Mouse (Mus musculus): ENCODE results near the gene Plch2.

DNA sequence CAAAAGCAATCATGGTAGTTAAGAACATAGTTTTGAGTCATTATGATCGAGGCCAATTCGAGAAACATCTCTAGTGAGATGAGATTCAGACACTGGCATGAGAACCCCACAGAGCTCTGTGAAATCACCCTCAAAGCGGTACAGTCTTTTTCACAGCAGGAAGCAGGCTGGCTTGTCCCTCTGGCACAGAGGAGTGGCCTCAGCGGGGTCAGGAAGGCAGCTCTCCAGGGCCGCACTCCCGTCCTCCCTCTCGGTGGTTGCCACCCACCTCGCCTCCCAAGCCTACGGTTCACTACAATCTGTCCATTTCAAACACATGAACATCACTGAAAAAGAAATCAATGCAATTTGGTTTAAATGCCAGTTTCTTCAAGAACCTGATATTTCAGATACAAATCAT is 17.8 kb upstream of the Plch2 start:
- TF ChIP-seq CTCF (IDR thresholded peaks at IDR 0.05; ENCODE audit: low read depth, low read length), result no peak
- no peak for TF ChIP-seq POLR2A (IDR thresholded peaks at IDR 0.05; ENCODE audit: insufficient read depth, low read length)
